25 mouse cellular contexts compared by ENCODE assay signal in the genomic region with DNA sequence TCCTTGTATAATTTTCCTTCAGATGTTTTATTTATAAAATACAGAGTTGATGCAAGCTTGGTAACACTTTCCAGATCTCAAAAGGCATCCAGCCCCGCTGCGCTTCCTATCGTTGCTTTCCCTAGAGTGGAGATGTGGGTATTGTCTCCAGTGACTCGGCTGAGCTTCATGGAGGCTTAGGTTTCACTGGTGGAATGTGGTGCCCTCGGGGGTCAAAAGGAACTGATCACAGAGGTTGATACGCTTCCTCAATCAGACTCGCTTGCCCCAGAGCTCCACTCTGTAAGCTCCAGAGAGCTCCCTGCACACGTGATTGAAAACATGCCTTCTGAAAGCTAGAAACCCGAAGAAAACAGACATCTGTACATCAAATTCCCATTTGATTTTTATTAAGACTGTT.
A peak's percentile ranks its signal among the peaks of the same experiment; 100 is the strongest.
DNase-seq lines count a peak whose midpoint lies in the region; ATAC-seq lines count a peak whose summit lies in the region.
"Had no signal": no experiment of that assay in that cellular context is flagged by ENCODE, and none has a peak within 500 bp of the region (broad histone marks: within the 10 kb centered on the region; RNA-seq: fewer than 3 reads in every experiment).

No protein-coding gene starts in this region.

- H3K27me3 ChIP-seq in embryonic facial prominence, embryonic 11.5 days (ENCODE audit: control insufficient read depth, insufficient read depth, low read length): no peaks in the 10 kb centered on the region
- no peaks in the 10 kb centered on the region for H3K27me3 ChIP-seq in embryonic facial prominence, embryonic 14.5 days (replicated peaks; ENCODE audit: control insufficient read depth, insufficient read depth, low read length)
- H3K27me3 ChIP-seq in heart, embryonic 12.5 days (replicated peaks): no peaks in the 10 kb centered on the region
- H3K27me3 ChIP-seq: hindbrain, embryonic 13.5 days; intestine, embryonic 15.5 days had no signal

- no peaks in the 10 kb centered on the region for H3K9me3 ChIP-seq in embryonic facial prominence, embryonic 11.5 days (replicated peaks; ENCODE audit: control insufficient read depth, low read length)
- no peaks in the 10 kb centered on the region for H3K9me3 ChIP-seq in embryonic facial prominence, embryonic 14.5 days (ENCODE audit: control insufficient read depth, low read length)
- H3K9me3 ChIP-seq in heart, embryonic 12.5 days (replicated peaks): no peaks in the 10 kb centered on the region
- H3K9me3 ChIP-seq: heart, embryonic 10.5 days; hindbrain, embryonic 13.5 days; intestine, embryonic 15.5 days had no signal

- no peak overlapping the region for H3K27ac ChIP-seq in embryonic facial prominence, embryonic 11.5 days (replicated peaks; ENCODE audit: low read depth, low read length)
- H3K27ac ChIP-seq in embryonic facial prominence, embryonic 14.5 days (replicated peaks; ENCODE audit: low read depth, low read length): peak overlapping the region; percentile 13; the same call in 1 of the 2 replicates
- H3K27ac ChIP-seq in heart, embryonic 12.5 days (ENCODE audit: poor library complexity, severe bottlenecking): no peak overlapping the region
- H3K27ac ChIP-seq: heart, adult 2 months; heart, embryonic 10.5 days; hindbrain, embryonic 13.5 days; intestine, embryonic 15.5 days had no signal

- no peak overlapping the region for H3K9ac ChIP-seq in embryonic facial prominence, embryonic 11.5 days (replicated peaks; ENCODE audit: low read length)
- no peak overlapping the region for H3K9ac ChIP-seq in embryonic facial prominence, embryonic 14.5 days (ENCODE audit: low read depth, low read length)
- H3K9ac ChIP-seq in heart, embryonic 12.5 days: no peak overlapping the region
- H3K9ac ChIP-seq: forebrain, postnatal 0 days; hindbrain, embryonic 13.5 days; intestine, embryonic 15.5 days had no signal

- H3K4me1 ChIP-seq in embryonic facial prominence, embryonic 11.5 days (ENCODE audit: control insufficient read depth, insufficient read depth, low read length): no peaks in the 10 kb centered on the region
- peaks cover 24% of the 10 kb centered on the region for H3K4me1 ChIP-seq in embryonic facial prominence, embryonic 14.5 days (ENCODE audit: control insufficient read depth, insufficient read depth, low read length)
- peaks cover 12% of the 10 kb centered on the region; the same call in 1 of the 2 replicates for H3K4me1 ChIP-seq in heart, embryonic 12.5 days (replicated peaks)
- H3K4me1 ChIP-seq: hindbrain, embryonic 13.5 days had no signal

- 19% methylated on average over 9 of the region's 9 CpGs for WGBS in embryonic facial prominence, embryonic 11.5 days
- WGBS in embryonic facial prominence, embryonic 14.5 days: 18% methylated on average over 9 of the region's 9 CpGs
- WGBS in heart, embryonic 12.5 days: 68% methylated on average over 9 of the region's 9 CpGs

- peak; percentile 42 for DNase-seq in embryo, embryonic 10 days (ENCODE audit: low spot score)
- no peak for DNase-seq in embryo, embryonic 9.5 days (ENCODE audit: extremely low spot score)
- DNase-seq in embryo, embryonic 10.5 days (ENCODE audit: low spot score): peak; percentile 37
- peak; percentile 83 for DNase-seq in embryonic facial prominence, embryonic 11.5 days (ENCODE audit: low spot score)
- no peak for DNase-seq in embryonic facial prominence, embryonic 14.5 days (ENCODE audit: low spot score)
- DNase-seq in frontal cortex, adult 2 months (ENCODE audit: extremely low spot score in 1 of 2, low spot score in 1 of 2): no peak
- no peak for DNase-seq in kidney, postnatal 4 days
- DNase-seq: adrenal gland, adult 8-10 months; adrenal gland, postnatal 25 days; cerebellum, adult 11-12 months; cerebellum, adult 8-10 months; cerebellum, postnatal 36 days; forebrain, postnatal 0 days; gastrocnemius, postnatal 10 days; gastrocnemius, postnatal 36 days; heart, adult 2 months; kidney, adult 11 months had no signal

- no peak; the same call in 1 of the 2 replicates for ATAC-seq in embryonic facial prominence, embryonic 11.5 days (replicated peaks; ENCODE audit: insufficient number of reproducible peaks, low FRiP score, low TSS enrichment, low read depth)
- no peak for ATAC-seq in embryonic facial prominence, embryonic 14.5 days (ENCODE audit: low read depth)
- no peak for ATAC-seq in heart, embryonic 12.5 days (ENCODE audit: insufficient number of reproducible peaks, low FRiP score)
- ATAC-seq: activated CD4-positive, CD25-positive, alpha-beta regulatory T cell, adult 4 months; forebrain, embryonic 14.5 days; forebrain, postnatal 0 days; hindbrain, embryonic 16.5 days; intestine, embryonic 15.5 days had no signal

- H3K4me3 ChIP-seq in embryonic facial prominence, embryonic 11.5 days (ENCODE audit: low read depth, low read length): no peak overlapping the region
- H3K4me3 ChIP-seq in embryonic facial prominence, embryonic 14.5 days (ENCODE audit: low read depth, low read length): no peak overlapping the region
- H3K4me3 ChIP-seq in heart, embryonic 12.5 days: no peak overlapping the region
- H3K4me3 ChIP-seq: erythroblast, embryonic 14.5 days; heart, adult 2 months; heart, embryonic 10.5 days; hindbrain, embryonic 13.5 days; intestine, embryonic 15.5 days had no signal

- H3K4me2 ChIP-seq in embryonic facial prominence, embryonic 11.5 days (ENCODE audit: low read depth, low read length): no peak overlapping the region
- no peak overlapping the region for H3K4me2 ChIP-seq in embryonic facial prominence, embryonic 14.5 days (ENCODE audit: low read depth, low read length)
- no peak overlapping the region for H3K4me2 ChIP-seq in heart, embryonic 12.5 days
- H3K4me2 ChIP-seq: hindbrain, embryonic 13.5 days; intestine, embryonic 15.5 days had no signal

- H3K36me3 ChIP-seq in embryonic facial prominence, embryonic 11.5 days (replicated peaks; ENCODE audit: control insufficient read depth, insufficient read depth, low read depth, low read length): no peaks in the 10 kb centered on the region
- H3K36me3 ChIP-seq in embryonic facial prominence, embryonic 14.5 days (ENCODE audit: control insufficient read depth, insufficient read depth, low read length): no peaks in the 10 kb centered on the region
- no peaks in the 10 kb centered on the region for H3K36me3 ChIP-seq in heart, embryonic 12.5 days
- H3K36me3 ChIP-seq: heart, embryonic 10.5 days; hindbrain, embryonic 13.5 days; intestine, embryonic 15.5 days had no signal

Comparison
In these comparisons a context has a peak if more than half of its experiments do, and no peak if none do; other contexts are left out.
1. DNase-seq: peak in embryo, embryonic 10 days (single experiment), embryo, embryonic 10.5 days (single experiment) and embryonic facial prominence, embryonic 11.5 days (single experiment); none in embryo, embryonic 9.5 days (single experiment), embryonic facial prominence, embryonic 14.5 days (single experiment), frontal cortex, adult 2 months (0 of 2) and kidney, postnatal 4 days (0 of 2).